Mouse (Mus musculus): ENCODE measurements around the gene Exd2.

Exd2 gene

GRCm38 (mm10) chr12:80549646-80550045, 86.8 kb downstream of the Exd2 start:
- in situ Hi-C loops (cut with MseI, MboI), result no loop called here
